Mouse (Mus musculus) 416B (cell line): ENCODE data around the gene Krtap4-13.
A peak's percentile ranks its signal among the peaks of the same experiment; 100 is the strongest.
"Not testable (repeated sequence)": the region's sequence is repeated elsewhere in the genome, so short reads cannot be mapped to it uniquely, and the experiment has no call there.

ENCODE experiments used
- DNase-seq: peaks from one replicate; pipeline ENCODE4 v3.0.0; 2011; ENCODE audit warnings: low read depth

The Krtap4-13 gene

GRCm38 (mm10) chr11:99809792-99810191 lies at the start of gene Krtap4-13:
Gene Krtap4-13 (minus strand): TSS chr11:99809892.
- not testable (repeated sequence) for DNase-seq

GRCm38 (mm10) chr11:99858761-99859160 lies 49.1 kb upstream of the Krtap4-13 start:
- DNase-seq: no peak

- no peak for DNase-seq
Measured at GRCm38 (mm10) chr11:99857617-99858016, 47.9 kb upstream of the Krtap4-13 start, which contains the start of gene Gm11568. Gene Gm11568 (plus strand): TSS chr11:99857917.

- DNase-seq: no peak
Measured at GRCm38 (mm10) chr11:99854121-99854520, 44.4 kb upstream of the Krtap4-13 start.

GRCm38 (mm10) chr11:99851508-99851907 lies 41.8 kb upstream of the Krtap4-13 start, which contains the start of gene Krtap4-16:
Gene Krtap4-16 (minus strand): TSS chr11:99851608.
- no peak for DNase-seq

GRCm38 (mm10) chr11:99846746-99847145 lies 37.1 kb upstream of the Krtap4-13 start:
- DNase-seq: no peak

GRCm38 (mm10) chr11:99842185-99842584 lies 32.5 kb upstream of the Krtap4-13 start:
- DNase-seq: no peak

- DNase-seq: no peak
Measured at GRCm38 (mm10) chr11:99837966-99838365, 28.3 kb upstream of the Krtap4-13 start, which contains the start of gene 2300003K06Rik. Gene 2300003K06Rik (minus strand): TSS chr11:99838066.

- not testable (repeated sequence) for DNase-seq
Measured at GRCm38 (mm10) chr11:99815566-99815965, 5.9 kb upstream of the Krtap4-13 start, which contains the start of gene Gm11564. Gene Gm11564 (minus strand): TSS chr11:99815666.

- DNase-seq: not testable (repeated sequence)
Measured at GRCm38 (mm10) chr11:99804346-99804745, 5.3 kb downstream of the Krtap4-13 start, which contains the start of gene Gm11554. Gene Gm11554 (minus strand): TSS chr11:99804446.

- DNase-seq: not testable (repeated sequence)
Measured at GRCm38 (mm10) chr11:99798832-99799231, 10.9 kb downstream of the Krtap4-13 start, which contains the start of gene Gm11569. Gene Gm11569 (minus strand): TSS chr11:99798932.

GRCm38 (mm10) chr11:99793367-99793766 lies 16.3 kb downstream of the Krtap4-13 start, which contains the start of gene Gm11596:
Gene Gm11596 (minus strand): TSS chr11:99793467.
- DNase-seq: no peak

- not testable (repeated sequence) for DNase-seq
Measured at GRCm38 (mm10) chr11:99784900-99785299, 24.8 kb downstream of the Krtap4-13 start, which contains the start of gene Krtap4-9. Gene Krtap4-9 (plus strand): TSS chr11:99785200.

- no peak for DNase-seq
Measured at GRCm38 (mm10) chr11:99780604-99781003, 29.1 kb downstream of the Krtap4-13 start, which contains the start of gene Krtap4-8. Gene Krtap4-8 (minus strand): TSS chr11:99780704.

- no peak for DNase-seq
Measured at GRCm38 (mm10) chr11:99778401-99778800, 31.3 kb downstream of the Krtap4-13 start.

- DNase-seq: not testable (repeated sequence)
Measured at GRCm38 (mm10) chr11:99772813-99773212, 36.9 kb downstream of the Krtap4-13 start, which contains the start of gene Gm11595. Gene Gm11595 (minus strand): TSS chr11:99772913.

GRCm38 (mm10) chr11:99768410-99768809 lies 41.3 kb downstream of the Krtap4-13 start:
- DNase-seq: peak; percentile 8
